Mouse (Mus musculus): Measurements from ENCODE around the gene 2010111I01Rik.

DNA sequence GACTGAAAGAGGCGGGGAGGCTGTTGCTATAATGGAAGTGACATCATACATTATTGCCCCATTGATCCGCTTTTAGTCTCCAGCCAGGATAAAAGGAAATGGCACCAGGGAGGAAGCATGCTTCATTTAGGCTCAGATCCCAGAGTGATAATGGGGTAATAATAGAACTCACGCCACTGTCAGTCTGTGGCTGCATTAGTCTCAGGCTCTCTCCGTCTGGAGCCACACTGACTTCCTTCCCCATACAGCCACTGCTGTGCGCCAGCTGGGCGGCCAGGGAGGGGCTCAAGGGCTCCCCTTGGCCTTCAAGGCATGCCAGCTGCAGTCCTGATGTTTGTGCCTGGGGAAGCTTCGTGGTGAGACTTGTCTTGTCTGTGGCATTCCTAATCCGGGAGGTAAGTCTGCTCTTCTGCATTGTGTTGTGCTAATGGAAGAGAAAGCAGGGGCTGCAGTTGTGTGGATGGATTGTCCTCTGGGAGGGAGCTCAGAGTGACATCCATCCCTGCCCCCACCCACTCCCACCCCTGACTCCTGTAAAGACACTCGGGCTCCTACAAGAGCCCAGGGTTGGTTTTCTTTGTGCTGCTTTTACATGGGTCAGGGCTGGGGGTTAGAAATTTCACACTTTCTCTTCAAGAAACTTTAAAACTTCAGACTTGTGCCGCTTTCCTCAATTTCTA, 314.2 kb downstream of the 2010111I01Rik start:
- TF ChIP-seq ZNF384 (IDR thresholded peaks at IDR 0.05; ENCODE audit: low read depth, low read length), result no peak
- no peak for TF ChIP-seq MAFK (IDR thresholded peaks at IDR 0.05; ENCODE audit: insufficient read depth, low read depth, low read length)
- no peak for TF ChIP-seq ZC3H11A (IDR thresholded peaks at IDR 0.05; ENCODE audit: borderline replicate concordance, low read depth, low read length)
